Mouse (Mus musculus): Measurements from ENCODE around the gene Hsdl1.

Gene Hsdl1

DNA sequence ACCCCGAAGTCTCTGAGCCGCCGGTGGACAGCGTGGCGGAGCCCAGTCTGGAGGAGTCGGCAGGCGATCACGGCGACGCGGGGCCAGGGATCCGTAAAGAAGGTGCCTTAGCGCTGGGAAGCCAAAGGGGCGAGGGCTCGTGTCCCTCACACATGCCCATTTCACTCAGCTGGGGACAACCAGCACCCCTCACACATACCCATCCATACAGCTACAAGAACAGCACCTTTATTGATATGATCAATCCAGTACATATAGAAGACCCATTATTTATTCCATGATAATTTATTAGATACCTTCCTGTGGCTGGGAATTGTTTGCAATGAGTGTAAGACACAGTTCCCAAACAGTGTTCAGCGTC lies 363 bp upstream of the Hsdl1 start:
- no peak for DNase-seq

DNA sequence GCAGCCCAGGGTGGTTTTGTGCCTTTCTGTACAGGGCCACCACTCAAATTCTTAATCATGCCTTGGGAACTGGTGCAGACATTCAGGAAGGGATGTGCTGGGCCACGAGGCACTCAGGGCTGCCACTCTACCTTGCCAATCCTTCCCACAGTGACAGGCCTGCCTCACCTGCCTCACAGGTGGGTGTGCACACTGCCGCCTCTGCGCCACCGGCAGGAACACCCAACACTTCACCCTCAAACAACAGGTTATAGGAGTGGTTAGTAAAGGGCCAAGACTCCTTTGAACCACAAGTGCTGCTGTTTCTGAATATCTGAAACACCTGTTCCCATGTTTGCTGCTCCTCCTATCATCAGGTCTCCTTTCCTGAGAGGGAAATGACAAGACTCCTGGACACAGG lies 2.6 kb downstream of the Hsdl1 start:
- DNase-seq = no peak

DNA sequence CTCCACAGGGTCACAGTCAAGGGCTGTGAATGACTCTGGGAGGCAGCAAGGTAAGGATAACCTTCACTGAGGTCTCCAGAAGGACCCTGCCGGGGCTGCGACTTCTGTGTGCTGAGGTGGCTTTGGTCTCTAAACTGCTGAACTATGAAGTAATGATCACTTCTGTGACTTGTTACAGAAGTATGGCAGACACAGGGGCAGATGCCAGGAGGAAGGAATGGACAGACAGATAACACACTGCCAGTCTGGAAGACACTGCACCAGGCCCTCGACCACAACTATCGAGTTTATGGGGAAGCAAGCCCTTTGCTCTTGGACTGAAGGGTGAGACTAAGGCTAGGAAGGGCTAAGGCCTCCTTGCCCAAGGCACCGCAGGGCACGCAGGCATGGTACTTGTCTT lies 3.8 kb downstream of the Hsdl1 start:
- no peak for DNase-seq

DNA sequence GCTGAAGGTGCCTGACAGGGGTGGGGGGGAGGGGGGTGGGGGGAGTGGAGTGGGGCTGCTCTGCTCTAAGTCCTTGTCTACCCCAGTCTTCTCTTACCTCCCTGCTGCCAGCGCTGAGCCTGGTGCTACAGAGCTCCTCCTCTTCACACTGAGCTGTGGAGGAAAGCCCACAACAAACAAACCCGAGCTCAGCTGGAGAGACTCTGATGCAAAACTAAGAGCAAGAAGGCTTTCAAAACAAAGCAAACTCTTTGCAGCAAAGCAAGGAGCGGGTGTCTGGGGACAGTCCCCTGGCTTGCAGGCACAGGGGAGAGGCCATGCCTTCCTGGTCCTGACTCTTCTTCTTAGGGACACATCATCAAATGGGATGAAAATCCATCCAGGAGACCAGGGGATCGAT lies 5.1 kb downstream of the Hsdl1 start:
- no peak for DNase-seq

DNA sequence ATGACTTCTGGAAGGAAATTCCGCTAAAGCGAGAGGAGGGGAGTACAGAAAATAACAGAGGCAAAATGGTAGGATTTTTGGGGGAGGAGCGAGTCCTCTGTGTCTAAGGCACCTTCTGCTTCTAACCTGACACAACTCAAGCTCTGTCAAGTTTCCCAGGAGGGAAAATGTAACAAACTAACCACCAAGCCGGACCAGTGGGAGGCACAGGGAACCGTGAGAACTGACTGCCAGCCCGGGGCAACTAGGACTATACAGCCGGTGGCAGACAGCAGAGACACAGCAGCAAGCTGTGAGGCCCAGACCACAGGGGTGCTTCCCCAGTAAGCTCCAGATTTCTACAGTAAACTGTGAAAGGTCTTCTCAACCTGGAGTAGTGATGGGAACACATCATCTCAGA lies 6.0 kb downstream of the Hsdl1 start:
- DNase-seq = no peak

DNA sequence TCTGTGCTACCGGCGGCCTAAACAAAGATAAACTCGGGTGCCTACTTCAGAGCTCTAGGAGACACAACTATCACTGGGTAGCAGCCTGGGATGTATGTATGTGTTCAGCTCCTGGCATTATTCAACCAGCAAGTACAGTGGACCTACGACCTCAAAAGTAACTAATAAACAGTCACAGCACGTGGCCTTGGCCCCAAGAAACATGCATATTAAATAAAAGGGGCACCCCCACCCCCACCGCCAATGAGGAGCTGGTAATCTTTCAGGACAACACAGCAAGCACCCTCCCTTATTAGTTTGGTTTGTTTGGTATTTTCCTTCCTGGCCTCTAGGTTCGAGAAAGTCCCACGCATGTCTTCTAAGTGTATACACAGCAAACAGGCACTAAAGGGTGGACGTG lies 6.7 kb downstream of the Hsdl1 start:
- DNase-seq = peak in 1 of 2 experiments; percentile 40

DNA sequence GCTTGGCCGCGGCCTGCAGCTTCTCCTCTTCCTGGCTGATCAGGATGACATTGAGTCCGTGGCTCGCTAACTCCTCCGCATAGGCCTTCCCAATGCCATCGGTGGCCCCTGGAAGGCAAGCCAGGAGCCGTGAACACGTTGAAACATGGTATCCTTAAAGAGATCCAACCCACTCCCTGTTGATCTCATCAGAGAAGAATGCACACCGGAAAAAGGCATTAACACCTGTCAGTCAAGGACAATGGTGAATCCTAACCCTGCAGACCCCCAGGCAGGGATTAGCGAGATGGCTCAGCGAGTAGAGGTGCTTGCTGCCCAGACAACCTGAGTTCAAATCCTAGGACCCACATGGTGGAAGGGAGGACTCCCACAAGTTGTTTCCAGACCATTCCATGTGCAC lies 8.6 kb downstream of the Hsdl1 start:
- no peak for DNase-seq

DNA sequence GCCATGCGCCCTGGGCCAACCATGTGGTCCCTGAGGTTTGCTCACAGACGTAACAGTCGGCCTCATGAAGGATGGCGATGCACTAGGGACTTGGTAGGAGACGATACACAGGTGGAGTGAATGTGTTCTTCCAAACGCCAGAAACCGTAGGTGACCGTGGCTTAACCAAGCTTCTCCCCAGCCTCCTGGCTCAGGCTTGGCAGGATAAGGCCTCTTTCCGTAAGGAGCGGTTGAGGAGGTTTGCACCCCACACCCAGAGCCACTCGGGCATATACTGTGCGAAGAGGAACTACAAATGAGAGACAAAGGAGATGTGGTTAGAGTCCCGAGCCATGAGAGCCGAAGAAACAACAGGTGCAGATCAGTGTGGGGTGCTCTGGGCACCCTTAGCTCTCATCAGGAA lies 11.1 kb downstream of the Hsdl1 start:
- DNase-seq = no peak

DNA sequence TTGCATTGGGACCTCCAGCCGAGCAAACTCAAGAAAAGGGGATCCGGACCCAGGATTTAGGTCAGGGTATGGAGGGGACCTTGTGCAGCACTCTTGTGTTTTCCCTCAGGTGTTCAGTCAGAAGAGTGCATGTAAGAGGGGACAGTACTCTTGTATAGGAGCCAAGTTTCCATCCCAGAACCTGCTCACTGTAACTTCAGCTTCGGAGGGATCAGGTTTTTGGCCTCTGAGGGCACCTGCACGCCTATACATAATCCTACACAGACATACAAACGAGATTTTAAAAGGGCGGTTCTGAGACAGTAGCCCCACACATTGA lies 15.6 kb downstream of the Hsdl1 start:
- no peak for DNase-seq

DNA sequence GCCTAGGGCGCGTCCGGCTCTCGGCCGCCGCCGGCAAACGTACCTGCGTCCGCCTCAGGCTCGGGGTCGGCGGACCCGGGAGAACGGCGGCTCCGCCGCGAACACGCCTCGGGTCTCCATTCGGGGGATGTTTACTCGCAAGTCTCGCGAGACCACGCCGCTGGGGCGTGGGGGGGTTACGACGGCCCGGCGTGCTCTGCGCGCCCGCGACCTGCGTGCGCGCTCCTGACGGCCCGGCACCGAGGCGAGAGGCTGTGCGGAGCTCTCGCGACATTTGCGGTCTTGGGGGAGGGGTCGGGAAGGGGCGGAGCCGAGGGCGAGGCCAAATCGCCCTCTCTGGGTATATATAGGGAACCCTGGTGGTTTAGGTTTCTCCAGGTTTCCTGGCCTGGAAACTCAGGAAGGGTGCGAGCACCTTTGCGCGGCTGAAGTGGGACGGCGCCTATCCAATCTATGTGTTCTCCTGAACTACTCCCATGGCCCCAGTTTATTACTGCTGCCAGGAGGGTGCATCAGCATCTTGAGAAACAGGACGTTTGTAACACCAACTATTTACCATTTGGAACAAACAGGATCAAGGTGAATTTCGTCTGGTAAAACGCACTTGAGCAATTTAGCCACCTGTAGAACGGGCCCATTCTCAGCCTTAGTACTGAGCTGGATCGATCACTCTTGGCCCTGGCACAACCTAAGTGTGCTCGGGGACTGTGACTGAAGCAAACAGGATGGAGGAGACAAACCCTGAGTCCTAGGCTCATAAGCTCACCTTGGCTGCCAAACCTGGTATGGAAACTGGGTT lies 16.2 kb downstream of the Hsdl1 start, which contains the start of gene Mbtps1:
Gene Mbtps1 (minus strand): TSS at position 133 of the 799 bp plus-strand sequence.
- peak; percentile 97 to 98 for DNase-seq

DNA sequence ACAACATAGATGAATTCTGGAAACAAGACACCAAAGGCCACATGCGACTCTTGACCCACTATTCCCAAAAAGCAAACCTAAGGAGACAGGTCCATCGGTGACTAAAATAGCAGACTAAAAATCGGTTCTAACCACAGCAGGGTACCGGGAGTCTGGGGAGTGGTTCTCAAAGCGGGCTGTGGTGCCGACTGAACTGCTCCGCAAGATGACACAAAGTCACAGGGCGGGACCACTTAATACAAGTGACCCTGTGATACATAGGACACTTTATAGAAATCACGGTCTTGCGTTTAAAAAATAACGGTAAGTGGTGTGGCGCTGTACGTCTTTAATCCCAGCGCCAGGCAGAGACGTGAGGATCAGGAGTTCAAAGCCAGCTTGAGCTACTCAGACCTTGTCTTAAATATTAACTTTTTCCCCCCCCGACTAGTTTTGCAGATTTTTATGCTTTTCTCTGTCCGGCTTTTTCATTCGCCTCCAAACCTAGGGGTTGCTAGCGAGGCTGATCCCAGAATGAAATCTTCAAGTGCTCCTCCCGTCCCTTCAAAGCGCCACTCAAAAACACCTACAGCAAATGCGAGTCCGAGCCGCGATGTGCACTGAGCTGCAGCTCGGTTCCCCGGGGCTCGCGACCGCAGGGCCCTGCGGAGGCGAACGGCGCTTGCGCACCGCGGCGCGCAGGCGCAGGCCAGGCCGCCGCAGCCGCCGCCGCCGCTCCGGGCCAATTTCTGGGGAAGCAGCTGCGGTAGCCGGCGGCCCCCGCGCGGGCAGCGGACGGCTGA lies 17.0 kb downstream of the Hsdl1 start:
- peak; percentile 77 to 89 for DNase-seq

DNA sequence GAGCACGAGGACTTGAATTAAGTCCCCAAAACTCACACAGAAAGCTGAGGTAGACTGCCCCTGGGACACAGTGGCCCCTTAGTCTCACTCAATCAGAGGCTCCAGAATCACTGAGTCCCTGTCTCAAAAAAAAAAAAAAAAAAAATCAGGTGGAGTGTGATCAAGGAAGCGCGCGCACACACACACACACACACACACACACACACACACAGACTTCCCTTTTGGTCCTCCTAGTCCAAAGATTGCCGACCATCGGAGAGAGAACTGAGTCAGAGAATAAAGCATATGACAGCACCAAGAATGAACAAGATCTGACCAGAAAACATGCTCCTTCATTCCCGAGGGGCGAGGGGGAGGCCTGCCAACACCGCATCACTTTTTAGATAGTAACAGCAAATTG lies 17.9 kb downstream of the Hsdl1 start:
- DNase-seq = no peak

DNA sequence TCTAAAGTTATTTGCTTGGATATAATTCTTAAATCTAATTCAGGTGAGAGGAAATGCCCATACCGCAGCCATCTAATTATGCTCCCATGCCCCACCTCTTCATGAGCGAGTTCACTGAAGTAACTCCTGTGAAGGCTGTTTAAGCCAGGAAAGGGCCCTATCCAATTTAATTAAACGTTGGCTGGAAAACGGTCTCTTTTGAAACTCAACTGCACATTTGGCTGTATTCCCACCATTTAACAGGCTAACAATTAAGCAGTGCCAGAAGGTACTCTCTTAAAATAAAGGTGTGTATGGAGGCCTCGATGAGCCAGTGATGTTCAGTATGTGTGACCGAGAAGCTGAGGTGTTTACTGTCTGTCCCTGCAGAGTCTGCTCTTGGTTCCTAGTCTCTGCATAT lies 19.1 kb downstream of the Hsdl1 start:
- no peak for DNase-seq

DNA sequence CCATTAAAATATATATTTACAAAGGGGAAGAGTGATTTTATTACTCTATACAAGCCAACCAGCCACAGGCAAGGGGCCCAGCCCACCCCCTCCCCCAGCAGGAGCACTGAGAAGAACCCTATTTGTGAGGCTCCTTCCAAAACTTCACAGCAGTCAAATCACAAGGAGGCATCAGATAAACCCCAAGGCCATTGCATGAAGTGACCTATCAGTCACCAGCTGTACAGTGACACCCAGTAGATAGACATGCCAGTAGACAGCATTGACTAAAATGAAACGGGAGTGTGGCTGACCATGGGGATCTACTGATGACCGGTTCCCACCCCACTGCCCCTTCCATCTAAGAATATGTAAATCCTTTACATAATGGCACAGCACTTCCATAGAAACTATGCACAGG lies 22.0 kb downstream of the Hsdl1 start:
- no peak for DNase-seq

DNA sequence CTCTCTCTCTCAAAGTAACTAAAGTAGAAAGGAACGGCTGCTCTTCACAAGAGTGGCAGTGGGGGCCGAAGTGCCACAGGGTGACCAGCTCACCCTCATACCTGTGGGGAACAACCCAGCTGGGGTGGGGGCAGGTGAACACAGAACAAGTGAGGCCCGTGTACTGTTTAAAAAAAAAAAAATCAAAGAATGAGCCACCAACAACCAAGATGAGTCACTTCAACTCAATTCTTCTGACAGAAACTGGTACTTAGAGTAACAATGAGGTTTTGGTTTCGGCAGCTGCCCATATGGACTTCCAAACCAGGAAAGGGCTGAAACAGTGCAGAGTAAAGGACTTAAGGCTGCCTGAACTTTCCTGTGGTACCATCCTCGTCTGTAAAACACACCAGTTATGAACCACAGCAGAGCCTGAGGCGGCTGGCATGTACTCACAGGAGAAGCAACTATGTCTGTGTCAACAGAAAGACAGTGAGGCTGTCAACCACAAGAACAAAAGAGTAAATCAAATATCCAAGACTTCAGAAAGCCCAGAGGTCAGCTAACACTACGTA lies 26.3 kb downstream of the Hsdl1 start:
- DNase-seq = no peak

DNA sequence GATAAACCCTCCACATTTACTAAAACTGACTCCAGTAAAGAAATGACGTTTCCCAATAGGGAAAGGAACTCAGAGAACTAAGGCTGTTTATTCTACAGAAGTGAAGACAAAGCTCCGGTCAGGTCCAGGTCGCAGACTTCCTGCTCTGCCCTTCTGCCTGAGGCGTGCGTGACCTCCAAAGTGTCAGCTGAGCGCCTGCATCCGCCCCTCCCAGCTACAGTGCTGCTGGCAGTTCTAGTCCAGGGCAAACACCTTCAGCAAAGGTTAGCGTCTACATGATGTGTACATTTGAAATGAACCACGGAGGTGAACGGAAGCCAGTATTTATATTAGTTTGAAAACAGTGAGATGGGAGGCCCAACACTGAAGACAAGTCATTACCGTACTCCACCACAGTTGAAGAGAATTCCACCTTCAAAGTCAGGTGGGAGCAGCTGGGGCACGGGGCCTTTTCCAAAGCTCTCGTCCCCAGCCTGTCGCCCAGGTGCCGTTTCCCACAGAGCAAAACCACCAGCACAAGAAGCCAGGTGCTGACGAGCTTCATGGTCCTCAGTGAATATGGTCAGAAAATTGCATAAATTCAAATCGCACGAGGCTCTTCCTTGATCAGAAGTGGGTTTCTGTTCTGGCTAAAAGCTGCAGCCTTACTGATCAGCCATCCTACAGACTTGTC lies 27.8 kb downstream of the Hsdl1 start:
- DNase-seq = peak; percentile 41 to 63

DNA sequence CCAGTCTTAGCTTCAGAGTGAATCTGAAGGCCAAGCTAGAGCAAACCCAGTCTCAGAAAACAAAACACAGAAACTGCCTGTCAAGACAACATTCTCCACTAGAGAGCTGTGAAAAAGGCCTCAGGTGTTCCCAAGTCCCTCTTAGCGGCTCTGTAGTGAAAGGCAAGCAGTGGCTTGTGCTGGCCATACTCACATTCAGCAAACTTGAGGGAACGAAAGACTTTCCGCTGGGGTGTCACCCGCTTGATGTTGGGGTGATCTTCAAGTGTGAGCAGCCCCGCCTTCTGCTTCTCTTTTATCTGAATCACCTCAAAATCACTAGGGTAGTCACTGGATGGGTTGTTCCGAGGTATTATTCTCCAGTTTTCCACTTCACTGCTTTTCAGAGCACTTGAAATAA lies 29.2 kb downstream of the Hsdl1 start:
- no peak for DNase-seq

DNA sequence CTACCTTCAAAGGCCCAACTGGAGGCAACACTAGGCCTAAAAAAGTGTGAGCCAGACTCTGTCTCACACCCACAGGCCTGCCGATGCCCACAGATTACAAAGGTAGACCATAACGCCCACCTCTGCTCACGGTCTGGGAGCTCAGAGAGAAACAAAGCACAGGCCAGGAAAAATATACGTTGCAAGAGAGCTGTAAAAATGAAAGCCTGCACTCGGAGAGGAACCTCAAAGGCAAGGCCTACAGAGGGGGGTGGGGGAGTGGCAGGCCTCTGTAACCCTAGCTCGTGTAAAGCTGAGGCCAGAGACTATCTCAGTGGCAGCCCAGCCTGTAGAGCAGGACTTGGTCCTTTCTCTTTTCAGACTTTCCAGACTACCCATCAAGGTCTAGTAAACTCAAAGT lies 29.8 kb downstream of the Hsdl1 start:
- no peak for DNase-seq

DNA sequence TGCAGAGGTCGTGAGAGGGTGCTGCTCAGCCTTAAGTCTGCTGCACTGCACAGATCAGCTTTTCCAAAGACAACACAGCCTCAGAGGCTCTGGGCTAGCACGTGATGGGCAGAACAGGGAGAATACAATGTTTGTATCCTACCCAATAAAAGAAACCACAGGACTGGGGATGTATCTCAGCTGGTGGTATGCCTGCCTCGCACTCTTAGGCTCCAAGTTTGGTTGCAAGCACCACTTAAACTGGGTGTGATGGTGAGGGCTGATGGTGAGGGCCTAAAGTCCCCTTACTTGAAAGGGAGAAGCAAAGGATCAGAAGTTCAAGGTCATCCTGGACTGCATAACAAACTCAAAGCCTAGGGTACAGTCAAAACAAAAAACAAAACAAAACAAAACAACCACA lies 30.4 kb downstream of the Hsdl1 start:
- no peak for DNase-seq

DNA sequence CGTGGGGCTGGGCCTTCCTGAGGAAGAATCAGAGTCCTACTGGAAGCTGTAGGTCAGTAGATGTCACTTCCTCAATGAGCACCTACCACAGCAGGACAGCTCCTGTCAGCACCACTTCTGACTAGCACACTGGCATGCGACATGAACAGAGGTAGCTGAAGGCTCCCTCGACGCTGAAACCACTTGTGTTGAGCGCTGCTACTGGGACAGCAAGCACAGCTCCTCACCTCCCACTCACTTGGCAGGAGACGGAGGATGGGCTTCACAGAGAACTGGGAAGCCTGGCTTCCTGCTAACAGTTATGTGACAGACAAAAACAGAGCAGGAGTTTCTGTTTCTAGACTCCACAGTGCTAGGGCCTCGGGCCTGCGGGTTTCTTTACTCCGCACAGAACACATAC lies 43.0 kb downstream of the Hsdl1 start:
- DNase-seq = no peak

DNA sequence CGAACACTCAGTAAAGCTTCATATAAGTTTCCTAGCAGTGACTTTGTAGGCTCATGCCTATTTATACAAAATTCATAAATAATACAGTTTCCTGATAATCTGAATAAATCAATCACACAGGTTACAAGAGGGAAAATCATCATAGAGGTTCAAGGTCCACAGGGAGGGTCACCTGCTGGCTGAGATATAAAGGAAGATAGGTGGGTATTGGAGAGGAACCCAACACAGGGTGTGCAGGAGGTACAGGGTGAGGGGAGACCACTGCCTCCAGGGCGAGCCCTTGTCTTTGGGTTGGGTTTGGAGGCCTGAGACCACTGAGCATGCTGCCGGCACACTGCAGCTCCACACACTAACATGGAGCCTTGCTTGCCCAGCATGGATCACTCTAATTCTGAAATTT lies 43.6 kb downstream of the Hsdl1 start:
- no peak for DNase-seq

DNA sequence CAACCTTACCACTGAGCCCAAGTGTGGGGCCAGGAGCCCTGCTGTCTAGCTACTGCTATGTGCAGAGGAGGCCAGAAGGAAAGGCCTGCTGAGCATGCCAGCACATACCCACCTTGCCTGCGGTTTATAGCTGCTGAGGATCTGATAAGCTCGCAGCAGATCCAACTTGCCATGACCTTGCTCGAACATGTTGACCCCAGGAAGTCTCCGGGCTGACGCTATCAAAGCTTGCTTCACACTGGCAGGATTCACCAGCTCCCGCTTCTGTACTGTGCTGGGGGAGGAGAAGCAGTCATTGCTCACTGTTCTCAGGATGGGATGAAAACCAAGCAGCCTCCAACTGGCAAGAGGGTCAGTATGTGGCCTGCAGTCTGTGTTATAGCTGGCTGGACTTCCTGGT lies 44.0 kb downstream of the Hsdl1 start:
- DNase-seq = no peak

DNA sequence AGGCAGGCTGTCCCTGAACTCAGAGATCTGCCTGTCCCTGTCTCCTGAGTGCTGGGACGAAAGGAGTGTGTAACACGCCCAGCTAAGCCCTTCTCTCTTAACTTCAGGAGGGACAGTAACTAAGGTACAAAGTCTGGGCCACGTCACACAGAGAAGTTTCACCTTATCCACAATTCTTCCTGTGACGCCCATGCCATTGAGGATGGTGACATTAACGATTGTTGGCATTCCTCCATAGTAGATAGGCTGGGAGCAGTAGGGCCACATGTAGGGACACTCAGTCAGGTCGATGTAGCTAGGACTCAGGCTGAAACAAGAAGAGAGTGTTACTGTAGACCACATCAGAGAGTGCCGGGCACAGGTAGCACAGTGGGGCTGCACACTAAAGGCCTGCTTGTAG lies 46.2 kb downstream of the Hsdl1 start:
- no peak for DNase-seq

DNA sequence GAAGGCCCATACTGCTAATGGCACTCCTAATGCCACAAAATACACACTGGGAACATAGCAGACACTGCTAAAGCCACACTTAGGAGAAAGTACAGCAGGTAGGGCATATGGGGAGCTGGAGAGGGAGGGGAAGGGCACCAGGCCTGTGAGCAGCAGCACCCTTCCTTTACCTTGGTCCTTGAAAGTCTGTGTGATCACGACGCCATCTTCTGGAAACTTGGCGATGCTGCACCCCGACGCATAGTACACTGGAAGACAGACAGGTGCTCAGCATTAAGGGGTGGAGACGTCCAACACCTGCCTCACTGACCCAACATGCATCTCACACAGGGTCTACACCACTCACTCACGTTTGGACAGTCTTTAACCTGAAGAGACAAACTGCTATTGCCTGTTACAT lies 54.9 kb downstream of the Hsdl1 start:
- DNase-seq = no peak

Data from kidney, postnatal 25 days (tissue).